Mouse (Mus musculus): Measurements from ENCODE around the gene Olfr1438-ps1. TPM values are rescaled to one million over a fixed set of nuclear protein-coding genes. Genes with fewer than 3 reads are reported as not detected.
"Not testable (repeated sequence)": the region's sequence is repeated elsewhere in the genome, so short reads cannot be mapped to it uniquely, and the experiment has no call there.

Olfr1438-ps1 gene
- total RNA-seq (2021): not detected
- long read RNA-seq, experiment 1: 0 reads
- long read RNA-seq, experiment 2: 0 reads

GRCm38 (mm10) chr19:12335810-12336209 is at the start of gene Olfr1438-ps1:
TSS of gene Olfr1438-ps1 (minus strand) at chr19:12335910.
- DNase-seq (ENCODE audit: low spot score in 2 of 2): no peak

GRCm38 (mm10) chr19:12374465-12375025 is 38.8 kb upstream of the Olfr1438-ps1 start:
- peak; percentile 65 to 90 for DNase-seq (ENCODE audit: low spot score in 2 of 2)

- DNase-seq (ENCODE audit: low spot score in 2 of 2): no peak
Observed at GRCm38 (mm10) chr19:12373004-12373403, 37.3 kb upstream of the Olfr1438-ps1 start.

GRCm38 (mm10) chr19:12325001-12325400 is 10.7 kb downstream of the Olfr1438-ps1 start, which contains the start of gene Olfr1437:
TSS of gene Olfr1437 (minus strand) at chr19:12325101.
- no peak for DNase-seq (ENCODE audit: low spot score in 2 of 2)

- not testable (repeated sequence) for DNase-seq (ENCODE audit: low spot score in 2 of 2)
Observed at GRCm38 (mm10) chr19:12299030-12299429, 36.7 kb downstream of the Olfr1438-ps1 start, which contains the start of gene Olfr1436. TSS of gene Olfr1436 (minus strand) at chr19:12299130.

- peak; percentile 1 to 68 for DNase-seq (ENCODE audit: low spot score in 2 of 2)
Observed at GRCm38 (mm10) chr19:12292979-12293378, 42.7 kb downstream of the Olfr1438-ps1 start.

GRCm38 (mm10) chr19:12279554-12279953 is 56.2 kb downstream of the Olfr1438-ps1 start, which contains the start of gene Olfr1434:
TSS of gene Olfr1434 (plus strand) at chr19:12279854.
- DNase-seq (ENCODE audit: low spot score in 2 of 2): no peak

Other genes starting within 250 kb of the Olfr1438-ps1 start
- not detected for gene Olfr1426, start 243.9 kb downstream of the Olfr1438-ps1 start, total RNA-seq (2021)
- not detected for gene Olfr1427, start 232.6 kb downstream of the Olfr1438-ps1 start, total RNA-seq (2021)
- gene Olfr1428, start 220.0 kb downstream of the Olfr1438-ps1 start, total RNA-seq (2021): not detected
- gene Olfr76, start 212.7 kb downstream of the Olfr1438-ps1 start, total RNA-seq (2021): not detected
- gene Olfr1555-ps1, start 165.8 kb downstream of the Olfr1438-ps1 start, total RNA-seq (2021): not detected
- gene Olfr1431, start 135.3 kb downstream of the Olfr1438-ps1 start, total RNA-seq (2021): not detected
- gene Olfr1432, start 103.3 kb downstream of the Olfr1438-ps1 start, total RNA-seq (2021): not detected
- gene Olfr262, start 94.3 kb downstream of the Olfr1438-ps1 start, total RNA-seq (2021): not detected
- gene Olfr235, start 74.9 kb downstream of the Olfr1438-ps1 start, total RNA-seq (2021): not detected
- gene Olfr1434, start 56.1 kb downstream of the Olfr1438-ps1 start, total RNA-seq (2021): not detected
- not detected for gene Olfr1436, start 36.8 kb downstream of the Olfr1438-ps1 start, total RNA-seq (2021)
- gene Olfr1437, start 10.8 kb downstream of the Olfr1438-ps1 start, total RNA-seq (2021): not detected
- not detected for gene Olfr1440, start 51.4 kb upstream of the Olfr1438-ps1 start, total RNA-seq (2021)
- not detected for gene Olfr1441, start 81.5 kb upstream of the Olfr1438-ps1 start, total RNA-seq (2021)
- not detected for gene Pfpl, start 92.0 kb upstream of the Olfr1438-ps1 start, total RNA-seq (2021)
- 1 to 10 TPM; 5.4 to 5.6 TPM for gene Mpeg1, start 124.9 kb upstream of the Olfr1438-ps1 start, total RNA-seq (2021)
- 10 to 100 TPM; 37.0 to 41.8 TPM for gene Dtx4, start 165.5 kb upstream of the Olfr1438-ps1 start, total RNA-seq (2021)
- 1 to 10 TPM; 1.6 to 2.2 TPM for gene Fam111a, start 209.8 kb upstream of the Olfr1438-ps1 start, total RNA-seq (2021)

Measured in layer of hippocampus, postnatal 14 days (tissue).